Mouse (Mus musculus) small intestine, adult 2 months (tissue): ENCODE results near the gene Itga6.
"Not testable (repeated sequence)": the region's sequence is repeated elsewhere in the genome, so short reads cannot be mapped to it uniquely, and the experiment has no call there.

Experiments used
- CTCF ChIP-seq: fragments of 200-500 bp; IDR thresholded peaks from 2 replicates; pipeline ENCODE4 v1.5.1; 2012; ENCODE audit warnings: low read depth, mild to moderate bottlenecking, control low read depth, inconsistent platforms, low read length, moderate library complexity, mixed read lengths; ENCODE audit not compliant: insufficient replicate concordance, insufficient read length; ENCODE audit errors: extremely low read depth
- POLR2A ChIP-seq: fragments of 200-500 bp; IDR thresholded peaks from 2 replicates; pipeline ENCODE4 v1.6.1; 2012; ENCODE audit warnings: low read depth, mild to moderate bottlenecking, control low read depth, inconsistent platforms, low read length, moderate library complexity

DNA sequence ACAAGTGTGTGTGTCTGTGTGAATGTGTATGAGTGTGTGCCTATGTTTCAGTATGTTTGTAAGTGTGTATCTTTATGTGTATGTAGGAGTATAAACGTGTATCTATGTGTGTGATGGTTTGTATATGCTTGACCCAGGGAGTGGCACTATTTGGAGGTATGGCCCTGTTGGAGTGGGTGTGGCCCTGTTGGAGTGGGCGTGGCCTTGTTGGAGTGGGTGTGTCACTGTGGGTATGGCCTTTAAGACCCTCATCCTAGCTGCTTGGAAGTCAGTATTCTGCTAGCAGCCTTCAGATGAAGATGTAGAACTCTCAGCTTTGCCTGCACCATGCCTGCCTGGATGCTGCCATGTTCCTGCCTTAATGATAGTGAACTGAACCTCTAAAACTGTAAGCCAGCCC, 24.9 kb upstream of the Itga6 start:
- TF ChIP-seq CTCF, POLR2A: not testable (repeated sequence)
